Mouse (Mus musculus): ENCODE data around the gene Actl6b. TPM values are rescaled to one million over a fixed set of nuclear protein-coding genes. Genes with fewer than 3 reads are reported as not detected.

The Actl6b gene
- polyA plus RNA-seq, 1 experiment, result 0.35 TPM

GRCm38 (mm10) chr5:137529221-137529995, 23.9 kb upstream of the Actl6b start:
- DNase-seq (ENCODE audit: low read depth), result no peak

- DNase-seq (ENCODE audit: low read depth), result no peak
These were observed 23.2 kb upstream of the Actl6b start for GRCm38 (mm10) chr5:137530075-137530474.

GRCm38 (mm10) chr5:137530588-137531413, 22.5 kb upstream of the Actl6b start:
- no peak for DNase-seq (ENCODE audit: low read depth)

- no peak for DNase-seq (ENCODE audit: low read depth)
These were observed 21.7 kb upstream of the Actl6b start for GRCm38 (mm10) chr5:137531414-137532130.

GRCm38 (mm10) chr5:137532131-137532807, 21.0 kb upstream of the Actl6b start:
- no peak for DNase-seq (ENCODE audit: low read depth)

GRCm38 (mm10) chr5:137532808-137533116, 20.6 kb upstream of the Actl6b start:
- DNase-seq (ENCODE audit: low read depth), result no peak

GRCm38 (mm10) chr5:137533117-137533827, 20.0 kb upstream of the Actl6b start, which contains the start of the genes Epo and Gnb2:
Epo (minus strand) TSS chr5:137533242.
Gnb2 (minus strand) TSS chr5:137533510.
- peak; percentile 75 for DNase-seq (ENCODE audit: low read depth)

GRCm38 (mm10) chr5:137534762-137535161, 18.6 kb upstream of the Actl6b start:
- DNase-seq (ENCODE audit: low read depth), result no peak

- DNase-seq (ENCODE audit: low read depth), result no peak
These were observed 18.0 kb upstream of the Actl6b start for GRCm38 (mm10) chr5:137535318-137535717.

DNA sequence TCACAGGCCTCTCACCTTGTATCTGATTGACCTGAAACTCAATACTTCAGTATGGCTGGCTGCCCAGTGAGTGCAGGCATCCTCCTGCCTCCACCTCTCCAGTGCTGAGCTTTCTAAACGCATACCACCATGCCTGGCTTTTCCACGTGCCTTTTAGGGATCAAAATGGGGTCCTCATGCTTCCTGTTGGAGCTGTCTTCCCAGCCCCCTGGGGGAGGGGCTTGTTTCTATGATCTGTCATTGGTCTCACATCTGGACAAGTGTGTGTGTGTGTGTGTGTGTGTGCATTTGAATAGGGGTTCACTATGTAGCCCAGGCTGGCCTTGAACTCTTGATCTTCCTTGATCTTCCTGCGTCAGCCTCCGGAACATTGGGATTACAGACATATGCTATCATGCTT, 15.9 kb upstream of the Actl6b start:
- no peak for DNase-seq (ENCODE audit: low read depth)

DNA sequence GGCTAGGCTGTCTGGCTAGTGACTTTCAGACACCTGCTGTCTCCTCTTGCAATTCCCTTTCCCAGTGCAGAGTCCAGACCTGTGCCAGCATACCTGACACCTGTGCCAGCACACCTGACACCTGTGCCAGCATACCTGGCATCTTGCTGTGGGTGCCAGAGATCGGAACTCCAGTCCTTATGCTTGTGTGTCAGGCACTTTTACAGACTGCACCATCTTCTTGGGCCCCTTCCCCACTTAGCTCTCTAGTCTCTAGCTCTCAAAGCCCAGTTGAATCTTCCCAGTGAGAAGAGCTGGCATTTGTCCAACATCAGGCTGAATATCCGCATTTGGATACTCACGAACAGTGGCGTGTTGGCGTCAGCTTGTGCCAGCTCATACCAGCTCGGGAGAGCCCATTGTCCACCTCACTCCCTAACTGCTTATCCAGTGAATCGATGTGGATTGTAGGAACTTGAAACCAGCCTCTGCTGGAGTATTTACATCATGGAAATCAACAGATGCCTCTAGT, 14.0 kb upstream of the Actl6b start:
- DNase-seq (ENCODE audit: low read depth), result peak; percentile 26

GRCm38 (mm10) chr5:137540991-137541390, 12.3 kb upstream of the Actl6b start:
- DNase-seq (ENCODE audit: low read depth), result no peak

DNA sequence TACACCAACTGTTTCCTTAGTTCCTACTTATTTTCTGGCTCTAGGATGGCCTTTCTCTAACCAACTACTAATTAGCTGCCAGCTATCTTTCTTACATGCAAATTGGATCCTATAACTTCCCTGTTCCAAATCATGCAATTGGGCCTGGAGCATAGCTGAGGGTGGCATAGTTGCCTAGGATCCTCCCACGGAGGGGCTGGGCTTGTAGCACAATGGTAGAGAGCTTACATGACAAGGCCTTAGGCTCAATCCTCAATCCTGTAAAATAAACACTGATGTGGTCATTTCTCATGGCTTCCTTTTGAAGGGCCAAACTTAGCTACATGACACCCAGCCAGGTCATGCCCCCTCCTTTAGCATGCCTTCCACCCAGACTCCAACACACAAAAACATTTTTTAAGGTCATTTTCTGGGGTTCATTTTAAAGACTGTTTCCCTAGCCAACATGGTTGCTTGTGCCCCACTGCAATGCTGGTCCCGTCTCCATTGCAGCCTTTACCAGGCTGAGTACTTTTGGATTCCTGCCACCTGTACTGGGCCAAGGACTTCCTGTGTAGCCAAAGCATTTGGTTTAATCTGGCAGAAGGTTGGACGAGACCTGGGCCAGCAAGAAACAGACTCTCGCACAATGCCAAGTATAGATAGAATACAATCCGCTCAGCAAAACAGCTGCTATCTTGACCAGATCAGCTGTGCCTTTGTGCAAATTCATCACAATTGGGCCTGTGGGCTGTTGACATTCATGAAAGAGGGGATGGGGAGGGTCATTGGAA, 11.4 kb upstream of the Actl6b start:
- peak; percentile 38 for DNase-seq (ENCODE audit: low read depth)

- no peak for DNase-seq (ENCODE audit: low read depth)
These were observed 8.4 kb upstream of the Actl6b start for GRCm38 (mm10) chr5:137544926-137545325.

DNA sequence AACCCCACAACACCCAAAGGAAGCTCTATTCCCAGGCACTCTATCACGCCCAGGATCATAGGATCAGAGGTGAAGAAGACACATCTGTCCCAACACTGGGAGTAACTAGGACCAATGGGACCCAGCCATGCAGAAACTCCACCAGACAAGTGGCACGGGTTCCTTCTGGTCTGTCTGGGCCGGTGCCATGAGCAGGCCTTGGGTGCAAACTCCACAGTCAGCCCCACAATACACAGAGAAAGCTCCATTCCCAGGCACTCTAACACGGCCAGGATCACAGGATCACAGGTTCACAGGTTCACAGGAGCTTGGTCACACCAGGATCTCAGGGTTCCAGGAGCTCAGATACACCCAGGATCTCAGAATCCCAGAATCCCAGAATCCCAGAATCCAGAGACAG, 7.7 kb upstream of the Actl6b start:
- no peak for DNase-seq (ENCODE audit: low read depth)

DNA sequence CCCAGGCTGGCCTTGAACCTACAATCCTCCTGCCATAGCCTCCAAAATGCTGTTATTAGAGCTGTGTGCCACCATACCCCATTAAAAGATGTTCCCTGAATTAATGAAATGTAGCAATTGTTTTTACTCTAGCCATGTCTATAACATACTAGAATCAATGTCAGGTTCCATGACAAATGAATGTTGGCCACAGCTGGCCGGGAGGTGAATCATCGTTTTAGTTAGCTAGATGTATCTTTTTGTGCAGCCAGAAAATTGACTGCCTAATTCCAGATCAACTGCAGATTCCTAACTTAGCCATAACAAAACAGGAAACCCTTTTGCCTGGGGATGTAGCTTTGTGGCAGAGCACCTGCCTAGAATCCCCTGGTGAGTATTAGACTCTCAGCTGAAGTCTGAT, 3.5 kb upstream of the Actl6b start:
- no peak for DNase-seq (ENCODE audit: low read depth)

- DNase-seq (ENCODE audit: low read depth), result no peak
These were observed 2.2 kb upstream of the Actl6b start for GRCm38 (mm10) chr5:137551119-137551518.

DNA sequence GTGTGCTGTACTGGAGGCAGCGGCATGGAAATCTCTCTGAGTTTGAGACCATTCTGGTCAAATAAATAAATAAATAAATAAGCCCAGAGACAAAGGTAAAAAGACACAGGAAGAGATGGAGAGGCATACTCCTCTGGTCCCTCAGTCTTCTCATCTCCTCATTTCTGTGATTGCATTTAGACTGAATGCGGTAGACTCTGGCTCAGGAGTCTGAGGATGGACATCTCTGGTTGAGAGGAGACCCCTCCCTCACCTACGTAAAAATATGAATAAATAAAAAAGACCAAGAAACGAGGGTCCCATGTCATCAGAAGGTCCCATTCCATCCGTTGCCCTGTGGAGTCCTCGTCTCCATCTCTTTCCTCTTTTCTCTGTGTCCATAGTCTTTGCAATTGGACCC, 317 bp upstream of the Actl6b start:
- DNase-seq (ENCODE audit: low read depth), result no peak

- no peak for DNase-seq (ENCODE audit: low read depth)
These were observed 581 bp downstream of the Actl6b start for GRCm38 (mm10) chr5:137553898-137554297.

DNA sequence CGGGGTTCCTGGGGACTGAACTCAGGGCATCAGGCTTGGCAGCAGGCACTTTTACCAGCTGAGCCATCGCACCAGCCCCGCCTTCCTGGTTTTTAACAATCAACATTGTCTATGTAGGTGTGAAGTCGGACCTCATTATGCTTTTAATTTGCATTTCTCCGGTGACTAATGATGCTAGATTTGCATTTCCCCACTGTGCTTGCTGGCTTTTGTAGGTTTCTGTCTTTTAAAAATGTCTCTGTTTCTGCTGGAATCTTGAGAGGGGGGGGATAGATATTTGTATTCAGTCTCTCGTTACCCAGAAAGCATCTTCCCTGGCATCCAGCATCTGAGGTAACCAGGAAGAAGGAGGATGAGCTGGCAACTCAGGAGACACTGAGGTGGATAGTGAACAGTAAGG, 8.2 kb downstream of the Actl6b start:
- no peak for DNase-seq (ENCODE audit: low read depth)
